Mouse (Mus musculus): ENCODE results near the gene Wdr24. TPM values are rescaled to one million over a fixed set of nuclear protein-coding genes. Genes with fewer than 3 reads are reported as not detected.
"Not testable (repeated sequence)": the region's sequence is repeated elsewhere in the genome, so short reads cannot be mapped to it uniquely, and the experiment has no call there.

Gene Wdr24
- polyA plus RNA-seq, 1 experiment from 2014 or later, result 18.7 TPM

DNA sequence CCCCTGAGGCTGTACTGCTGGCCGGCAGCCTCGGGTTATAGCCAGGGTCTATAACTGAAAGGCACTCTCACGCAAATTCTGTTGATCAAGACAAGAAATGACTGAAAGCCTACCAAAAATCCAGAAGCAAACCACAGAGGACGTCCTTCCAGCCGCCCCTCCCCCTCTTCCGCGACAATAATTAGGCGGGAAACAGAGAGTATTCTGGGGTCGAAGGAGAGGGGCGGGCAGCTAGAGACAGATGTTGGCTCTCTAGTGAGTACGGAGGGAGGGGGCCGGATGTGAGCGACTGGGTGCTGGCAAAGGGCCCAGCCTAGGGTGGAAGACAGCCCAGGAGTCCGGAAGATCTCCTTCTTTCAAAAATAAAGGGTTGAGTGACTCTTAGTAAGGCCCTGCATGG, 30.8 kb upstream of the Wdr24 start, which contains the start of gene Fam173a:
Gene Fam173a (minus strand): TSS at position 287 of the 400 bp plus-strand sequence.
- no peaks in the 10 kb centered on the region for H3K27me3 ChIP-seq (replicated peaks)
- H3K4me1 ChIP-seq, result peaks cover 62% of the 10 kb centered on the region
- under 1% methylated on average over 14 of the region's 14 CpGs for WGBS (ENCODE audit: insufficient replicate concordance)
- peak within 1 kb of the TSS; percentile 81 for H3K4me3 ChIP-seq
- peak within 1 kb of the TSS; percentile 93 for H3K27ac ChIP-seq
- peaks cover 41% of the 10 kb centered on the region for H3K36me3 ChIP-seq
- ATAC-seq, result peak; percentile 48
- H3K4me2 ChIP-seq, result peak within 1 kb of the TSS; percentile 80
- no peaks in the 10 kb centered on the region for H3K9me3 ChIP-seq (replicated peaks)
- peak within 1 kb of the TSS; percentile 79 for H3K9ac ChIP-seq

GRCm38 (mm10) chr17:25794197-25794596, 29.2 kb upstream of the Wdr24 start:
- 77% methylated on average over 13 of the region's 13 CpGs for WGBS (ENCODE audit: insufficient replicate concordance)
- Histone ChIP-seq H3K9ac (no peak overlapping the region), H3K27me3 (replicated peaks) (no peaks in the 10 kb centered on the region), H3K4me2 (no peak overlapping the region), H3K36me3 (peaks cover 27% of the 10 kb centered on the region), H3K4me3 (no peak overlapping the region), H3K4me1 (peaks cover 63% of the 10 kb centered on the region), H3K27ac (no peak overlapping the region), H3K9me3 (replicated peaks) (no peaks in the 10 kb centered on the region)
- ATAC-seq, result no peak

- Histone ChIP-seq H3K4me1 (peaks cover 63% of the 10 kb centered on the region), H3K9me3 (replicated peaks) (no peaks in the 10 kb centered on the region), H3K4me2 (peak overlapping the region; percentile 95; the same call in 1 of the 2 replicates), H3K36me3 (peaks cover 19% of the 10 kb centered on the region), H3K27me3 (replicated peaks) (no peaks in the 10 kb centered on the region), H3K9ac (no peak overlapping the region), H3K27ac (no peak overlapping the region), H3K4me3 (no peak overlapping the region)
- no peak for ATAC-seq
- WGBS (ENCODE audit: insufficient replicate concordance), result 83% methylated on average over 17 of the region's 17 CpGs
Observed at GRCm38 (mm10) chr17:25794998-25795397, 28.4 kb upstream of the Wdr24 start.

GRCm38 (mm10) chr17:25795609-25796092, 27.8 kb upstream of the Wdr24 start, which contains the start of gene AC134908.4:
Gene AC134908.4, minus strand, starts transcription at chr17:25795659.
- ATAC-seq, result no peak
- H3K27me3 ChIP-seq (replicated peaks), result no peaks in the 10 kb centered on the region
- H3K4me1 ChIP-seq, result peaks cover 60% of the 10 kb centered on the region
- H3K9ac ChIP-seq, result peak within 1 kb of the TSS; percentile 77
- peaks cover 15% of the 10 kb centered on the region for H3K36me3 ChIP-seq
- H3K27ac ChIP-seq, result 0 out of 2 replicates have a peak within 1 kb of the TSS, but pooled peaks have one; percentile 68
- H3K4me2 ChIP-seq, result peak within 1 kb of the TSS; percentile 95
- H3K4me3 ChIP-seq, result peak within 1 kb of the TSS; percentile 80
- H3K9me3 ChIP-seq (replicated peaks), result no peaks in the 10 kb centered on the region
- WGBS (ENCODE audit: insufficient replicate concordance), result 39% methylated on average over 6 of the region's 6 CpGs

- WGBS (ENCODE audit: insufficient replicate concordance), result 3% methylated on average over 37 of the region's 37 CpGs
- Histone ChIP-seq H3K27ac (0 out of 2 replicates have a peak overlapping the region, but pooled peaks have one; percentile 68), H3K36me3 (peaks cover 13% of the 10 kb centered on the region), H3K4me3 (peak overlapping the region; percentile 80), H3K9me3 (replicated peaks) (no peaks in the 10 kb centered on the region), H3K9ac (peak overlapping the region; percentile 77), H3K4me1 (peaks cover 54% of the 10 kb centered on the region), H3K4me2 (peak overlapping the region; percentile 95), H3K27me3 (replicated peaks) (peaks cover 2% of the 10 kb centered on the region)
- ATAC-seq, result peak; percentile 9; the same call in 1 of the 2 replicates
Observed at GRCm38 (mm10) chr17:25796211-25796771, 27.1 kb upstream of the Wdr24 start.

GRCm38 (mm10) chr17:25796951-25797369, 26.5 kb upstream of the Wdr24 start, which contains the start of gene Metrn:
Gene Metrn, minus strand, starts transcription at chr17:25797136.
- WGBS (ENCODE audit: insufficient replicate concordance), result under 1% methylated on average over 35 of the region's 35 CpGs

GRCm38 (mm10) chr17:25801029-25801428, 22.4 kb upstream of the Wdr24 start:
- H3K27ac ChIP-seq, result no peak overlapping the region

More at GRCm38 (mm10) chr17:25796951-25797369, 26.5 kb upstream of the Wdr24 start, which contains the start of gene Metrn:
- ATAC-seq, result peak; percentile 79
- Histone ChIP-seq H3K9me3 (replicated peaks) (no peaks in the 10 kb centered on the region), H3K36me3 (peaks cover 13% of the 10 kb centered on the region), H3K4me2 (peak within 1 kb of the TSS; percentile 95), H3K4me3 (peak within 1 kb of the TSS; percentile 80), H3K9ac (peak within 1 kb of the TSS; percentile 77), H3K4me1 (peaks cover 48% of the 10 kb centered on the region), H3K27ac (peak within 1 kb of the TSS; percentile 68; the same call in 1 of the 2 replicates), H3K27me3 (replicated peaks) (peaks cover 6% of the 10 kb centered on the region)

DNA sequence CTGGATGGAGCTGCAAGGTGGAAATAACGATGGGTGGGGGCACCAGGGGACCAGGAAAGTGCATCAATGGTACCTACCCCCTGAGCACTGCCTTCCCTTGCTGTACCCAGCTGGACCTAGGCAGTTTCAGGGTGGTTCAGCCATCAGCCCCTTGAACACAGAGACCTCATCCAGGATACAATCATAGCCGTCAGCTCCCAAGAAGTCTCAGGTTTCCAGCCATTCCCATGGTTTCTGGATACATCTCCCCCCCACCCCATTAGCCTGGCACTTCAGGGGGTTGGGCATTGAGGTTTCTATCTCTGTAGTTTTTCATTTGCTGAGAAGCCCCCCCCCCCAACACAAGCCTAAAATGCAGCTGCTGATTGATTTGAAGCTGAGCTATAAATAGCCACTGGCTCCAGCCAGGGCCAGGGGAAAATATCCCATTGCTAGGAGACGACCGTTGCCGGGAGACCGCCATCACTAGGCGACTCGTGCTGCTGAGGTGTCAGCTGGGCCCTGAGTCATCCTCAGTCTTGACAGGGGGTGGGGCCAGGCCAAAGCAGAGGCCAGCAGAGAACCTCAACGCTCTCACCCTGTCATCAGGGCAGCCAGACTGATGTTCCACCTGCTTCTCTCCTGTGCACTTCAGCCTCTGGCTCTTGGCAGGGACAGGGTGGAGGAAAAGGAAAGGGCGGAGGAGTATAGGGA, 20.5 kb upstream of the Wdr24 start:
- Histone ChIP-seq H3K27ac (no peak overlapping the region), H3K9me3 (replicated peaks) (no peaks in the 10 kb centered on the region), H3K4me3 (no peak overlapping the region), H3K36me3 (no peaks in the 10 kb centered on the region), H3K4me1 (no peaks in the 10 kb centered on the region; the same call in 1 of the 2 replicates), H3K27me3 (replicated peaks) (peaks cover 54% of the 10 kb centered on the region), H3K4me2 (no peak overlapping the region), H3K9ac (no peak overlapping the region)
- ATAC-seq, result no peak
- 14% methylated on average over 10 of the region's 10 CpGs for WGBS (ENCODE audit: insufficient replicate concordance)

More at GRCm38 (mm10) chr17:25801029-25801428, 22.4 kb upstream of the Wdr24 start:
- Histone ChIP-seq H3K4me3 (no peak overlapping the region), H3K4me2 (no peak overlapping the region), H3K27me3 (replicated peaks) (peaks cover 35% of the 10 kb centered on the region), H3K36me3 (no peaks in the 10 kb centered on the region), H3K4me1 (peaks cover 14% of the 10 kb centered on the region), H3K9me3 (replicated peaks) (no peaks in the 10 kb centered on the region), H3K9ac (no peak overlapping the region)
- WGBS (ENCODE audit: insufficient replicate concordance), result 8% methylated on average over 6 of the region's 6 CpGs
- ATAC-seq, result no peak

DNA sequence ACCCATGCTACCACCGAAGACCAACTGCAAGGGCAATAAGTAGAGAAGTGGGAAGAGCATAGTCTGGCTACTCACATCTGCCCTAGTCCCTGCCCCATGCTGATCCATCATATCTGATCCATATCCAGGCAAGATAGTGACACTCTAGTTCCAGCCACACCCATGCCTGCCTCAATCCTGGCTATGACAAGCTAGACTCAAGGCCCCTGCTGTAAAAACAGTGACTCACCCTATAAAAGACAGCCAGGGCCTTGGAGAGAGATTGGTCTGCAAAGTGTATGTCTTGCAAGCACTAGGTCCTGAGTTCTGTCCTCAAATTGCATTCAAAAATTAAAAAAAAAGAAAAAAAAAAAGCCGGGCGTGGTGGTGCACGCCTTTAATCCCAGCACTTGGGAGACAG, 16.9 kb upstream of the Wdr24 start:
- H3K27me3 ChIP-seq (replicated peaks), result peaks cover 85% of the 10 kb centered on the region
- no peaks in the 10 kb centered on the region for H3K9me3 ChIP-seq (replicated peaks)
- 69% methylated on average over 4 of the region's 4 CpGs for WGBS (ENCODE audit: insufficient replicate concordance)
- peaks cover 14% of the 10 kb centered on the region for H3K4me1 ChIP-seq
- no peak overlapping the region for H3K27ac ChIP-seq
- H3K4me3 ChIP-seq, result no peak overlapping the region
- no peaks in the 10 kb centered on the region for H3K36me3 ChIP-seq
- no peak for ATAC-seq
- no peak overlapping the region for H3K4me2 ChIP-seq
- H3K9ac ChIP-seq, result no peak overlapping the region

DNA sequence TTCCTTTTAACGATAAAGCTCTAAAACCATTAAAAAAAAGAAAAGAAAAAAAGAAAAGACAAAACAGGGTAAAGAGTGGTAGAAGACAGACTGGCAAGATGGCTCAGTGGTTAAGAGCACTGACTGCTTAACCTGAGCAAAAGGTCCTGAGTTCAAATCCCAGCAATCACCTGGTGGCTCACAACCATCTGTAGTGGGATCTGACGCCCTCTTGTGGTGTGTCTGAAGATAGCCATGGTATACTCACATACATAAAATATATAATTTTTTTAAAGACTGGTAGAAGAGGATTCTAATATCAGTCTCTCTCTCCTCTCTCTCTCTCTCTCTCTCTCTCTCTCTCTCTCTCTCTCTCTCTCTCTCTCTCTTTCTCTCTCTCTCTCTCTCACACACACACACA, 16.0 kb upstream of the Wdr24 start:
- H3K9ac ChIP-seq; H3K4me2 ChIP-seq; H3K9me3 ChIP-seq (replicated peaks); H3K36me3 ChIP-seq; H3K27ac ChIP-seq; ATAC-seq; H3K4me3 ChIP-seq: not testable (repeated sequence)
- H3K27me3 ChIP-seq (replicated peaks), result peaks cover 88% of the 10 kb centered on the region
- 33% methylated on average over 2 of the region's 2 CpGs for WGBS (ENCODE audit: insufficient replicate concordance)
- H3K4me1 ChIP-seq, result peaks cover 14% of the 10 kb centered on the region

- WGBS (ENCODE audit: insufficient replicate concordance), result 40% methylated on average over 5 of the region's 5 CpGs
- H3K27me3 ChIP-seq (replicated peaks), result peaks cover 88% of the 10 kb centered on the region
Observed at GRCm38 (mm10) chr17:25808028-25808427, 15.4 kb upstream of the Wdr24 start.

More at GRCm38 (mm10) chr17:25808028-25808427, 15.4 kb upstream of the Wdr24 start:
- Histone ChIP-seq H3K9me3 (replicated peaks) (no peaks in the 10 kb centered on the region), H3K36me3 (no peaks in the 10 kb centered on the region), H3K9ac (no peak overlapping the region), H3K4me2 (peak overlapping the region; percentile 77; the same call in 1 of the 2 replicates), H3K4me1 (peaks cover 14% of the 10 kb centered on the region), H3K4me3 (peak overlapping the region; percentile 55; the same call in 1 of the 2 replicates), H3K27ac (no peak overlapping the region)
- no peak for ATAC-seq

Data from liver, embryonic 12.5 days (tissue).